In the genomic region with DNA sequence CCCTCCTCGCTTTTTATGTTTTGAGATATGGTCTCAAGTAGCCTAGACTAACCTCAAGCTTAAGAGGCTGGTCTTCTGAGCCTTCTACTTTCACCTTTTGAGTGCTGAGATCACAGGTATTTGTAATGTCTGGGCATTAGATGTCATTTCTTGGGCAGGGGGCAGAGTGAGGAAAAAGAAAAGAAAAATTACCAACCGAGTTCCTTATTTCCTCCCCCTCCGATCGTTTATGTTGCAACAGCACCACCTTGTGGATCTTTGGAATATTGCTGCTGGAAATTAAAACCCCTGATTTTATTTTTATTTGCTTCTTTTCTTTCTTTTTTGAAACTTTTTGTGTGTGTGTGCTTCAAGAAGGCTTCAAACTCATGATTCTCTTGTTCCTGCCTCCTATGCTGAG, we compare ENCODE assay signal across 8 mouse cellular contexts. TPM values are rescaled to one million over a fixed set of nuclear protein-coding genes. Genes with fewer than 3 reads are reported as not detected.
A peak's percentile ranks its signal among the peaks of the same experiment; 100 is the strongest.
DNase-seq lines count a peak whose midpoint lies in the region; ATAC-seq and TF ChIP-seq lines count a peak whose summit lies in the region.

No protein-coding gene starts in this region.

- no peak for ATAC-seq in forebrain, embryonic 14.5 days
- ATAC-seq in limb, embryonic 14.5 days (ENCODE audit: low FRiP score, low read depth), result no peak

- H3K36me3 ChIP-seq in forebrain, embryonic 14.5 days (ENCODE audit: control insufficient read depth, insufficient read depth, low read length), result peaks cover 39% of the 10 kb centered on the region
- peaks cover 86% of the 10 kb centered on the region for H3K36me3 ChIP-seq in forebrain, embryonic 10.5 days (replicated peaks)
- H3K36me3 ChIP-seq in spleen, adult 2 months (ENCODE audit: control insufficient read depth, insufficient read depth, low read length), result peaks cover 3% of the 10 kb centered on the region
- H3K36me3 ChIP-seq in embryonic facial prominence, embryonic 10.5 days (replicated peaks), result peaks cover 80% of the 10 kb centered on the region
- peaks cover 50% of the 10 kb centered on the region for H3K36me3 ChIP-seq in limb, embryonic 14.5 days (ENCODE audit: control insufficient read depth, insufficient read depth, low read length)

- DNase-seq in forebrain, embryonic 14.5 days (ENCODE audit: low spot score), result peak; percentile 73
- no peak for DNase-seq in forebrain, embryonic 10.5 days (ENCODE audit: extremely low spot score, low spot score)
- DNase-seq in spleen, adult 2 months (ENCODE audit: low read depth in 1 of 2, low spot score in 2 of 2), result peak; percentile 20 to 38
- DNase-seq in spleen, adult 12 weeks (ENCODE audit: low spot score), result no peak
- DNase-seq in embryonic facial prominence, embryonic 10.5 days (ENCODE audit: low spot score), result peak; percentile 30
- peak; percentile 71 for DNase-seq in limb, embryonic 14.5 days (ENCODE audit: low spot score)
- peak; percentile 37 to 75 for DNase-seq in spleen, postnatal 4 days (ENCODE audit: low spot score in 2 of 2)
- DNase-seq in ovary, adult 18-20 months (ENCODE audit: low spot score), result no peak

- H3K27ac ChIP-seq in forebrain, embryonic 14.5 days (ENCODE audit: low read depth, low read length), result no peak overlapping the region
- no peak overlapping the region for H3K27ac ChIP-seq in forebrain, embryonic 10.5 days
- no peak overlapping the region for H3K27ac ChIP-seq in spleen, adult 2 months (ENCODE audit: insufficient read depth, low read length)
- no peak overlapping the region for H3K27ac ChIP-seq in embryonic facial prominence, embryonic 10.5 days (replicated peaks)
- no peak overlapping the region for H3K27ac ChIP-seq in limb, embryonic 14.5 days (replicated peaks; ENCODE audit: low read depth, low read length)

- no peak overlapping the region for H3K4me2 ChIP-seq in forebrain, embryonic 14.5 days (ENCODE audit: low read length)
- no peak overlapping the region for H3K4me2 ChIP-seq in limb, embryonic 14.5 days (replicated peaks; ENCODE audit: low read depth, low read length, severe bottlenecking)

- H3K27me3 ChIP-seq in forebrain, embryonic 14.5 days (replicated peaks; ENCODE audit: control insufficient read depth, insufficient read depth, low read length), result no peaks in the 10 kb centered on the region
- H3K27me3 ChIP-seq in forebrain, embryonic 10.5 days (ENCODE audit: poor library complexity, severe bottlenecking), result no peaks in the 10 kb centered on the region
- no peaks in the 10 kb centered on the region for H3K27me3 ChIP-seq in spleen, adult 2 months (ENCODE audit: control insufficient read depth, insufficient read depth, low read length)
- H3K27me3 ChIP-seq in embryonic facial prominence, embryonic 10.5 days (replicated peaks; ENCODE audit: low read depth, poor library complexity, severe bottlenecking), result no peaks in the 10 kb centered on the region
- no peaks in the 10 kb centered on the region for H3K27me3 ChIP-seq in limb, embryonic 14.5 days (ENCODE audit: control insufficient read depth, insufficient read depth, low read length)

- TF ChIP-seq POLR2A in spleen, adult 2 months (IDR thresholded peaks at IDR 0.05; ENCODE audit: low read depth, low read length), result no peak
- TF ChIP-seq POLR2A in limb, embryonic 14.5 days (IDR thresholded peaks at IDR 0.05; ENCODE audit: borderline replicate concordance, extremely low read depth, insufficient read depth, insufficient read length), result no peak

- WGBS in forebrain, embryonic 14.5 days, result 27% methylated on average over 4 of the region's 4 CpGs
- 42% methylated on average over 4 of the region's 4 CpGs for whole genome bisulfite sequencing in forebrain, embryonic 10.5 days
- 22% methylated on average over 4 of the region's 4 CpGs for WGBS in spleen, adult 2 months
- WGBS in embryonic facial prominence, embryonic 10.5 days, result 32% methylated on average over 4 of the region's 4 CpGs
- 23% methylated on average over 4 of the region's 4 CpGs for WGBS in limb, embryonic 14.5 days

- no peak overlapping the region for H3K9ac ChIP-seq in forebrain, embryonic 14.5 days (ENCODE audit: low read length)
- H3K9ac ChIP-seq in limb, embryonic 14.5 days (ENCODE audit: low read depth, low read length, severe bottlenecking), result no peak overlapping the region

- 0 out of 2 replicates have a peak, but pooled peaks cover 6% of the 10 kb centered on the region for H3K4me1 ChIP-seq in forebrain, embryonic 14.5 days (ENCODE audit: control insufficient read depth, insufficient read depth, low read length)
- no peaks in the 10 kb centered on the region for H3K4me1 ChIP-seq in forebrain, embryonic 10.5 days
- H3K4me1 ChIP-seq in spleen, adult 2 months (ENCODE audit: control insufficient read depth, insufficient read depth, insufficient read length), result no peaks in the 10 kb centered on the region
- no peaks in the 10 kb centered on the region for H3K4me1 ChIP-seq in embryonic facial prominence, embryonic 10.5 days
- H3K4me1 ChIP-seq in limb, embryonic 14.5 days (ENCODE audit: control insufficient read depth, insufficient read depth, low read length), result no peaks in the 10 kb centered on the region

- peak; percentile 34; the same call in 1 of the 2 replicates for TF ChIP-seq CTCF in spleen, adult 2 months (IDR thresholded peaks at IDR 0.05; ENCODE audit: extremely low read depth, insufficient read depth, insufficient read length, insufficient replicate concordance)

- no peaks in the 10 kb centered on the region for H3K9me3 ChIP-seq in forebrain, embryonic 14.5 days (replicated peaks; ENCODE audit: control insufficient read depth, low read length)
- H3K9me3 ChIP-seq in forebrain, embryonic 10.5 days, result no peaks in the 10 kb centered on the region
- H3K9me3 ChIP-seq in embryonic facial prominence, embryonic 10.5 days, result no peaks in the 10 kb centered on the region
- H3K9me3 ChIP-seq in limb, embryonic 14.5 days (ENCODE audit: control insufficient read depth, low read length), result no peaks in the 10 kb centered on the region

- no peak overlapping the region for H3K4me3 ChIP-seq in forebrain, embryonic 14.5 days (ENCODE audit: low read depth, low read length)
- H3K4me3 ChIP-seq in forebrain, embryonic 10.5 days, result no peak overlapping the region
- H3K4me3 ChIP-seq in spleen, adult 2 months (ENCODE audit: extremely low read depth, insufficient read depth, insufficient read length), result no peak overlapping the region
- H3K4me3 ChIP-seq in embryonic facial prominence, embryonic 10.5 days, result no peak overlapping the region
- no peak overlapping the region for H3K4me3 ChIP-seq in limb, embryonic 14.5 days (replicated peaks; ENCODE audit: low read length)

RNA-seq across cellular contexts. Expression of gene Ppa1, which starts 9.6 kb away (rescaled TPM):
- 264 and 265 TPM in 2 replicates for polyA plus RNA-seq in forebrain, embryonic 14.5 days (2014; fragmentation: Nextera tagmentation; extraction: Ambion mirVana)
- 392 and 395 TPM in 2 replicates for polyA plus RNA-seq in forebrain, embryonic 10.5 days (2016; fragmentation: Nextera tagmentation; extraction: Ambion mirVana)
- polyA plus RNA-seq in spleen, adult 2 months (2012; rRNA removed), result 8.2 and 9.5 TPM in 2 replicates
- 345 and 369 TPM in 2 replicates for polyA plus RNA-seq in embryonic facial prominence, embryonic 10.5 days (2016; fragmentation: Nextera tagmentation; extraction: Ambion mirVana)
- 90.3 and 119 TPM in 2 replicates for polyA plus RNA-seq in limb, embryonic 14.5 days (2012; rRNA removed)
- 152 and 161 TPM in 2 replicates for polyA plus RNA-seq in limb, embryonic 14.5 days (2014; fragmentation: Nextera tagmentation; extraction: Ambion mirVana)

RNA-seq across cellular contexts. Expression of gene Sar1a, which starts 22.1 kb away (rescaled TPM):
- polyA plus RNA-seq in forebrain, embryonic 14.5 days (2014; fragmentation: Nextera tagmentation; extraction: Ambion mirVana), result 245 and 253 TPM in 2 replicates
- polyA plus RNA-seq in forebrain, embryonic 10.5 days (2016; fragmentation: Nextera tagmentation; extraction: Ambion mirVana), result 225 and 226 TPM in 2 replicates
- polyA plus RNA-seq in spleen, adult 2 months (2012; rRNA removed), result 29.7 and 42.7 TPM in 2 replicates
- 217 and 224 TPM in 2 replicates for polyA plus RNA-seq in embryonic facial prominence, embryonic 10.5 days (2016; fragmentation: Nextera tagmentation; extraction: Ambion mirVana)
- polyA plus RNA-seq in limb, embryonic 14.5 days (2012; rRNA removed), result 190 and 208 TPM in 2 replicates
- 326 and 337 TPM in 2 replicates for polyA plus RNA-seq in limb, embryonic 14.5 days (2014; fragmentation: Nextera tagmentation; extraction: Ambion mirVana)

RNA-seq across cellular contexts. Expression of gene Tysnd1, which starts 37.3 kb away (rescaled TPM):
- 23.7 and 24.6 TPM in 2 replicates for polyA plus RNA-seq in forebrain, embryonic 14.5 days (2014; fragmentation: Nextera tagmentation; extraction: Ambion mirVana)
- polyA plus RNA-seq in forebrain, embryonic 10.5 days (2016; fragmentation: Nextera tagmentation; extraction: Ambion mirVana), result 25.5 and 26.3 TPM in 2 replicates
- polyA plus RNA-seq in spleen, adult 2 months (2012; rRNA removed), result 43.2 and 67.7 TPM in 2 replicates
- polyA plus RNA-seq in embryonic facial prominence, embryonic 10.5 days (2016; fragmentation: Nextera tagmentation; extraction: Ambion mirVana), result 29.4 and 31.2 TPM in 2 replicates
- 43.5 and 63.1 TPM in 2 replicates for polyA plus RNA-seq in limb, embryonic 14.5 days (2012; rRNA removed)
- 38.0 and 39.2 TPM in 2 replicates for polyA plus RNA-seq in limb, embryonic 14.5 days (2014; fragmentation: Nextera tagmentation; extraction: Ambion mirVana)

RNA-seq across cellular contexts. Expression of gene Aifm2, which starts 57.1 kb away (rescaled TPM):
- polyA plus RNA-seq in forebrain, embryonic 14.5 days (2014; fragmentation: Nextera tagmentation; extraction: Ambion mirVana), result 4.4 and 5.2 TPM in 2 replicates
- polyA plus RNA-seq in forebrain, embryonic 10.5 days (2016; fragmentation: Nextera tagmentation; extraction: Ambion mirVana), result 8.9 and 9.2 TPM in 2 replicates
- 3.6 and 4.2 TPM in 2 replicates for polyA plus RNA-seq in spleen, adult 2 months (2012; rRNA removed)
- polyA plus RNA-seq in embryonic facial prominence, embryonic 10.5 days (2016; fragmentation: Nextera tagmentation; extraction: Ambion mirVana), result 8.2 and 11.8 TPM in 2 replicates
- polyA plus RNA-seq in limb, embryonic 14.5 days (2012; rRNA removed), result 14.9 and 17.3 TPM in 2 replicates
- polyA plus RNA-seq in limb, embryonic 14.5 days (2014; fragmentation: Nextera tagmentation; extraction: Ambion mirVana), result 12.9 and 14.1 TPM in 2 replicates

Comparison
In these comparisons a context has a peak if more than half of its experiments do, and no peak if none do; other contexts are left out.
1. DNase-seq: peak in forebrain, embryonic 14.5 days (single experiment), spleen, adult 2 months (2 of 2), embryonic facial prominence, embryonic 10.5 days (single experiment), limb, embryonic 14.5 days (single experiment) and spleen, postnatal 4 days (2 of 2); none in forebrain, embryonic 10.5 days (single experiment), spleen, adult 12 weeks (single experiment) and ovary, adult 18-20 months (single experiment).